Mouse (Mus musculus) CH12.LX (cell line): ENCODE results near the gene Slc18a3. TPM values are rescaled to one million over a fixed set of nuclear protein-coding genes. Genes with fewer than 3 reads are reported as not detected.

Source experiments
- DNase-seq: peaks from one replicate; pipeline ENCODE4 v3.0.0-alpha.2; 2013; ENCODE audit errors: extremely low read depth
- H3K27ac ChIP-seq: 2 replicates; pipeline ENCODE4 v1.5.1; 2012; ENCODE audit warnings: low read depth, mild to moderate bottlenecking, control low read depth, moderate library complexity; ENCODE audit not compliant: insufficient read depth
- H3K27me3 ChIP-seq: replicated peaks from 2 replicates; pipeline ENCODE3; 2012; ENCODE audit warnings: inconsistent platforms
- H3K36me3 ChIP-seq, 2 experiments: replicated peaks in 1 of 2; 2 replicates each; pipeline versions ENCODE3 to v1.6.1; 2012; ENCODE audit warnings: inconsistent platforms in 1 of 2, low read length in 1 of 2, mild to moderate bottlenecking in 1 of 2, mixed read lengths in 1 of 2, moderate library complexity in 1 of 2; ENCODE audit not compliant: control insufficient read depth in 1 of 2, insufficient read depth in 1 of 2
- H3K4me1 ChIP-seq, 2 experiments: 2 replicates each; pipeline ENCODE4 v1.6.1; 2012; ENCODE audit warnings: inconsistent platforms in 1 of 2, moderate library complexity in 1 of 2; ENCODE audit not compliant: insufficient read depth in 2 of 2, control insufficient read depth in 1 of 2
- H3K4me2 ChIP-seq: 2 replicates; pipeline ENCODE4 v1.6.1; 2012; ENCODE audit warnings: low read depth, mild to moderate bottlenecking, control low read depth; ENCODE audit not compliant: poor library complexity, insufficient read depth, severe bottlenecking
- H3K4me3 ChIP-seq, 3 experiments: fragments of 150-350 bp in 1 of 3; sonication (generic) in 1 of 3; replicated peaks in 1 of 3; 2 replicates each; pipeline versions ENCODE3 to v1.5.1; 2011 to 2012; ENCODE audit warnings: low read depth in 2 of 3, low read length in 2 of 3, mild to moderate bottlenecking in 2 of 3, moderate library complexity in 2 of 3, control low read depth in 1 of 3, improper control_type of control experiment in 1 of 3, inconsistent platforms in 1 of 3, mixed read lengths in 1 of 3; ENCODE audit not compliant: poor library complexity in 1 of 3
- H3K79me2 ChIP-seq: replicated peaks from 2 replicates; pipeline ENCODE4 v1.6.1; 2012; ENCODE audit warnings: mild to moderate bottlenecking, moderate library complexity; ENCODE audit not compliant: control insufficient read depth, poor library complexity, insufficient read depth, severe bottlenecking; ENCODE audit errors: extremely low read depth
- H3K9ac ChIP-seq: 2 replicates; pipeline ENCODE4 v1.6.1; 2012; ENCODE audit warnings: low read depth, mild to moderate bottlenecking, control low read depth, moderate library complexity; ENCODE audit not compliant: insufficient read depth
- H3K9me3 ChIP-seq: replicated peaks from 2 replicates; pipeline ENCODE3; 2012; ENCODE audit warnings: low read length, inconsistent platforms, mixed read lengths
- BHLHE40 ChIP-seq: IDR thresholded peaks from 2 replicates; pipeline ENCODE4 v1.6.1; 2011; ENCODE audit warnings: mild to moderate bottlenecking, low read depth, low read length, improper control_type of control experiment
- CHD2 ChIP-seq: IDR thresholded peaks from 2 replicates; pipeline ENCODE4 v1.6.1; 2011; ENCODE audit warnings: low read length, improper control_type of control experiment
- E2F4 ChIP-seq: IDR thresholded peaks from 2 replicates; pipeline ENCODE4 v1.6.1; 2011; ENCODE audit warnings: low read depth, low read length, improper control_type of control experiment; ENCODE audit not compliant: insufficient replicate concordance
- EP300 ChIP-seq: IDR thresholded peaks from 2 replicates; pipeline ENCODE4 v1.6.1; 2011; ENCODE audit warnings: low read length, improper control_type of control experiment
- ETS1 ChIP-seq: conservative IDR thresholded peaks from 2 replicates; pipeline ENCODE4 v1.6.1; 2012; ENCODE audit warnings: low read depth, mild to moderate bottlenecking, inconsistent platforms, low read length, improper control_type of control experiment, moderate library complexity
- HCFC1 ChIP-seq: IDR thresholded peaks from 2 replicates; pipeline ENCODE4 v1.6.1; 2012; ENCODE audit warnings: low read depth, mild to moderate bottlenecking, inconsistent platforms, low read length, improper control_type of control experiment
- JUN ChIP-seq: IDR thresholded peaks from 2 replicates; pipeline ENCODE4 v1.6.1; 2011; ENCODE audit warnings: low read depth, mild to moderate bottlenecking, low read length, improper control_type of control experiment, moderate library complexity; ENCODE audit not compliant: insufficient read depth
- JUND ChIP-seq: conservative IDR thresholded peaks from 2 replicates; pipeline ENCODE4 v1.6.1; 2011; ENCODE audit warnings: low read depth, low read length, improper control_type of control experiment
- MAX ChIP-seq: IDR thresholded peaks from 2 replicates; pipeline ENCODE4 v1.6.1; 2011; ENCODE audit warnings: low read length, improper control_type of control experiment
- PAX5 ChIP-seq: IDR thresholded peaks from 2 replicates; pipeline ENCODE4 v1.6.1; 2012; ENCODE audit warnings: low read length, inconsistent platforms, mixed read lengths
- POLR2AphosphoS2 ChIP-seq: IDR thresholded peaks from 2 replicates; pipeline ENCODE4 v1.6.1; 2011; ENCODE audit warnings: low read depth, low read length, improper control_type of control experiment
- RAD21 ChIP-seq: IDR thresholded peaks from 2 replicates; pipeline ENCODE4 v1.6.1; 2011; ENCODE audit warnings: low read depth, mild to moderate bottlenecking, low read length, improper control_type of control experiment, moderate library complexity
- SIN3A ChIP-seq: IDR thresholded peaks from 2 replicates; pipeline ENCODE4 v1.6.1; 2012; ENCODE audit warnings: low read length, improper control_type of control experiment, inconsistent platforms
- TBP ChIP-seq: conservative IDR thresholded peaks from 2 replicates; pipeline ENCODE4 v1.6.1; 2011; ENCODE audit warnings: low read depth, low read length, improper control_type of control experiment
- USF1 ChIP-seq: IDR thresholded peaks from 2 replicates; pipeline ENCODE4 v1.6.1; 2014; ENCODE audit warnings: low read depth, mild to moderate bottlenecking, inconsistent platforms, low read length, improper control_type of control experiment
- ZNF384 ChIP-seq: IDR thresholded peaks from 2 replicates; pipeline ENCODE4 v1.6.1; 2012; ENCODE audit warnings: low read depth, low read length, improper control_type of control experiment, inconsistent platforms
- dilution Hi-C: fragments of 300-500 bp; cut with MboI; formaldehyde crosslinking; loops from 2 replicates; pipeline ENCODE4 v1.14.3; 2020; ENCODE audit warnings: low sequenced_read_pairs; ENCODE audit not compliant: extremely low pct_unique_long_range_greater_than_20kb, extremely low pct_ligation_motif_present
- in situ Hi-C: fragments of 300-500 bp; cut with MboI; formaldehyde crosslinking; loops from 3 replicates; pipeline ENCODE4 v1.14.3; 2019; ENCODE audit warnings: low sequenced_read_pairs, low pct_ligation_motif_present, low pct_unique_long_range_greater_than_20kb, mixed read lengths
- polyA plus RNA-seq: library from polyadenylated mRNA; unstranded; fragments of >175 nt; gene quantifications from 2 replicates; pipeline ENCODE4 v1.2.1, GENCODE M21; 2012; ENCODE audit warnings: low read depth; ENCODE audit not compliant: insufficient read length
- total RNA-seq, 2 experiments: library from RNA; depleted of rRNA; stranded (reverse); fragments of 300-350 nt in 1 of 2; fragments of >200 nt in 1 of 2; gene quantifications; 2 replicates each; pipeline ENCODE4 v1.2.3; 2012 to 2014

Slc18a3 gene
- total and polyA plus RNA-seq, 3 experiments = not detected

DNA sequence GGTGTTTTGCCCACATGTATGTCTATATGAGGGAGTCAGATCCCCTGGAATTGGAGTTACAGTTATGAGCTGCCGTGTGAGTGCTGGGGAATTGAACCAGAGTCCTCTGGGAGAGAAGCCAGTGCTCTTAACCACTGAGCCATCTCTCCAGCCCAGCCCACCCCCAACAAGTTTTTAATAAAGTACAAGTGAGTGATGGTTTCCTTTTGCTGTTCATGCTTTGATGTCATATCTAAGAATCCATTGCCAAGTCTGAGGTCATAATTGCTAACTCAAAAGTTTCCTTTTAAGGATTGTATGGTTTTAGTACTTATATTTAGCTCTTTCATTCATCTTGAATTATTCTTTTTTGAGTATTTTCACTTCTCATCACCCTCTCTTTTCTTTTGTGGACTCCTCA, 39.2 kb upstream of the Slc18a3 start:
- TF ChIP-seq TBP = 0 out of 2 replicates have a peak, but pooled peaks have one; percentile 49
- no peak for TF ChIP-seq PAX5
- no peak overlapping the region for H3K4me3 ChIP-seq
- 0 out of 2 replicates have a peak overlapping the region, but pooled peaks have one; percentile 30 for H3K4me2 ChIP-seq
- no peak overlapping the region for H3K27ac ChIP-seq
- H3K9ac ChIP-seq = no peak overlapping the region
- in situ Hi-C loops (no loop called here), dilution Hi-C loops (no loop called here)
- H3K36me3 ChIP-seq = no peaks in the 10 kb centered on the region
- no peaks in the 10 kb centered on the region for H3K9me3 ChIP-seq
- H3K79me2 ChIP-seq = no peaks in the 10 kb centered on the region
- H3K27me3 ChIP-seq = no peaks in the 10 kb centered on the region
- peaks cover 0 to 37% of the 10 kb centered on the region in 2 experiments; a peak in 3 of 4 replicates for H3K4me1 ChIP-seq
- DNase-seq = no peak

DNA sequence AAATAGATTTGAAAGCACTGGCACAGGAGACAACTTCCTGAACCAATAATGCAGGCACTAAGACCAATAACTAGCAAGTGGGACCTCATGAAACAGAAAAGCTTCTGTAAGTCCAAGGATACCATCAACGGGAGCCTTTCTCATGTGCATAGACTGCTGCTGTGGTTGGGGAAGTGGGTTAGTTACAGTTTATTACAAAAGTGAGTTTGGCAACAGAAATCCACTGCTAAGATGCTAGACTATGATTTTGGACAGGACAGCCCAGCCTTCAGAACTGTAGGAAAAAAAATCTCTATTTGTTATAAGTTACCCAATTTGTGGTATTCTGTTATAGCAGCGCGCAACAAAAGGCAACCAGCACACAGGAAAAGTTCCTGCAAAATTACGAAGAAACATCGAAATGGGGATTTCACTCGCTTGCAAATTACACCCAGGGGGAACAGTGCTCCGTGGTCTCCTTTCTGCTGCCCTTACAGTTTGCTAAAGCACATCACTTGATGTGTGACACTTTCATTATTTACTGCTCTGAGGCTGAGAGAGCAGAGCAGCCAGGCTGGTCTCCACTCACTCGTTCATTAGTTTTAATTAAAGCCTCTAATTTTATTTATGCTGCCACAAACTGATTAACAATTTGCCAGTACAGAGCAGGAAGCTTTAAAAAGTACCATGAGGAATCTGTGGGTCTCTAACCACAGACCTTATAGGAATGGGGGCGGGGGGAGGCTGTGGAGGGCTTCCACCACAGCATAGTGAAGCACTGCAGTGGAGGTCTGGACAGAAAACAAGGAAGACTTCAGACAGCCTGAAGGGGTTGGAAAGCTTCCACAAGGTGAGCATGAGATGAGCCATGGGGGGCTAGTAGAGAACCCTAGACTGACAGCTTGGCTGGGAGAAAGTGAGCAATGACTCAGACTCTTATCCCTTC, 38.4 kb upstream of the Slc18a3 start:
- H3K4me2 ChIP-seq = peak overlapping the region; percentile 41
- dilution Hi-C loops = no loop called here
- H3K9ac ChIP-seq = no peak overlapping the region; the same call in 1 of the 2 replicates
- peaks cover 0 to 28% of the 10 kb centered on the region in 2 experiments; a peak in 3 of 4 replicates for H3K4me1 ChIP-seq
- in situ Hi-C loops = no loop called here
- no peak for DNase-seq
- H3K4me3 ChIP-seq = no peak overlapping the region
- no peak overlapping the region; the same call in 1 of the 2 replicates for H3K27ac ChIP-seq
- no peaks in the 10 kb centered on the region for H3K36me3 ChIP-seq
- no peaks in the 10 kb centered on the region for H3K9me3 ChIP-seq
- H3K27me3 ChIP-seq = no peaks in the 10 kb centered on the region
- no peaks in the 10 kb centered on the region for H3K79me2 ChIP-seq
- TF ChIP-seq USF1 (no peak), HCFC1 (no peak), EP300 (no peak), JUN (no peak), ZNF384 (no peak), POLR2AphosphoS2 (no peak), BHLHE40 (no peak), E2F4 (no peak), PAX5 (no peak)
- TF ChIP-seq, all 38 proteins: peak for 0

DNA sequence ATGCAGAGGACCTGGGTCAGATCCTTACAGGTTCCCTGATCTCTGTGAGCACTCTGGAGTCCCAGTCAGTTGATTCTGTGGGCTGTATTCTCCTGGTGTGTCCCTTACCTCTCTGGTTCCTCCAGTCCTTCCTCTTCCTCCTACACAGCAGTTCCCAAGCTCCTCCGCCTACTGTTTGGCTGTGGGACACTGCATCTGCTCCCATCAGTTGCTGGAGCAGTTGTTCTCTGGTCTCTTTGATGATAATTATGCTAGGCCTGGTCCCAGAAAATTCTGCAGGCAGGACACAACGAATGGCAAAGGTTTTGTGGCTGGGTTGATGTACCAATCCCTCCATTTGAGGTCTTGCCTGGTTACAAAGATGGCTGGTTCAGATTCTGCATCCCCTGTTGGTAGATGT, 36.7 kb upstream of the Slc18a3 start:
- no peaks in the 10 kb centered on the region for H3K36me3 ChIP-seq
- H3K9ac ChIP-seq = no peak overlapping the region
- no peaks in the 10 kb centered on the region for H3K27me3 ChIP-seq
- H3K79me2 ChIP-seq = no peaks in the 10 kb centered on the region
- in situ Hi-C loops = no loop called here
- DNase-seq = no peak
- peaks cover 0 to 20% of the 10 kb centered on the region in 2 experiments; a peak in 3 of 4 replicates for H3K4me1 ChIP-seq
- TF ChIP-seq BHLHE40 (no peak), MAX (no peak), JUND (no peak), USF1 (no peak), ETS1 (no peak), CHD2 (no peak), RAD21 (no peak), E2F4 (no peak), SIN3A (no peak)
- no peak overlapping the region for H3K4me2 ChIP-seq
- no peaks in the 10 kb centered on the region for H3K9me3 ChIP-seq
- no peak overlapping the region for H3K4me3 ChIP-seq
- dilution Hi-C loops = no loop called here
- H3K27ac ChIP-seq = no peak overlapping the region
